Mouse (Mus musculus): ENCODE measurements around the gene Cblc. TPM values are rescaled to one million over a fixed set of nuclear protein-coding genes. Genes with fewer than 3 reads are reported as not detected.

Gene Cblc
- polyA plus RNA-seq, 1 experiment = not detected

DNA sequence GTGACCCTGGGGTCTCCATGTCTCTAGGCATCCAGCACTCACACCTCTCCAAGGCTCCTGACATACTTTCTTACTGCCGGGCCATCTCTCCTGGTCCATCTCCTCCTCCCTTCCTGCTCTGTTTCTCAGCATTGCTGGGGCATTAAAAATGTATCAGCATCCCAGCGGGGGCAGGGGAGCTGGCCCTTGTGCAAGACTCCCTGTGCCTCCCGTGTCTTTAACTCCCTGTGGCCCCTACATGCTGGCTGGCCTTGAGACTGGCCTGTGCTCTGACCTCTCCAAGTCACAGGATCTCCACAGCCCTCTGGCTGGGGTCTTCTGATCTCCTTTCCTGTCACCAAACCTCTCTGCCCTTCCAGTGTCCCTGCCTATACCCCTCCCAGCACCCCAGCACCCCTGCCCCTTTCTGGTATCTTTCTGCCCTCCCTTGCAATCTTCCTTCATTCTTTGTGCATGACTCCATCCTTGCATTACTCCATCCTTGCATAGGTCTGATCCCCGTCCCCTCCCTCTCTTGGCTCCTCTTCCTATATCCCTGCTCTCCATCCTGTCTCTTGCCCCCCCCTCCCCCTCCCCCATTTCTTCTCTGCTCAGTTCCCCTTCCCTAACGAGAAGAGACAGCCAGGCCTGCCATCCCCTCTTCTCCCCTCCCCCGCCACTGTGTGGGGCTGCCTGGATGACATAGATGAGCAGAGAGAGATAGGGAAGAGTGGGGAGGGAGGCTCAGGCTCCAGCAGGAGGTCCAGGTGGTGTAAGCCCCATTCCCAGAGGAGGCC lies 50.0 kb downstream of the Cblc start:
- Histone ChIP-seq H3ac (ENCODE audit: control insufficient read depth, insufficient read length, low read depth) (no peak overlapping the region), H3K4me3 (ENCODE audit: insufficient read depth, poor library complexity, severe bottlenecking) (no peak overlapping the region)
- TF ChIP-seq USF1 (IDR thresholded peaks at IDR 0.05; ENCODE audit: low read depth) (no peak), FOSL1 (IDR thresholded peaks at IDR 0.05; ENCODE audit: insufficient read depth, low read length, poor library complexity, severe bottlenecking) (no peak), MAX (IDR thresholded peaks at IDR 0.05) (no peak), CEBPB (IDR thresholded peaks at IDR 0.05; ENCODE audit: low read depth) (no peak), MYOD1 (IDR thresholded peaks at IDR 0.05; ENCODE audit: control insufficient read depth, insufficient read length, low read depth) (no peak), MYOG (IDR thresholded peaks at IDR 0.05; ENCODE audit: control insufficient read depth, extremely low read depth, insufficient read length) (no peak), CTCF (IDR thresholded peaks at IDR 0.05; ENCODE audit: control insufficient read depth, insufficient read depth, insufficient read length) (no peak)

DNA sequence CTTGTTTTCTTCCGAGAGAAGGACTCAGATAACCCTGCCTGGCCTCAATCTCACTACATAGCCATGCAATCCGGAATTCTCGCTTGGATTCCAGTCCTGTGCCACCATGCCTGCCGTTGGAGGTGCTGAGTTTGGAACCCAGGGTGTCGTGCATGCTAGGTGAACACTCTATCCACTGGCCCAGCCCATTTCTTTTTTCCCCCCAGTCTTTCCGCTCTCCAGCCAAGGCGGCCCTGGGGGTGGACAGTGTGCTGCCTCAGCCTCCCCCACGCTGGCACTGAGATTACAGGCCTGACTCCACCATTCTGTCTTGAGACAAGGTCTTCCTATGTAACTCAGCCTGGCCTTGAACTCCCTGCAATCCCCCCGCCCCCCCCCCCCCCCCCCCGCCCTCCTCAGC lies 50.6 kb downstream of the Cblc start:
- no peaks in the 10 kb centered on the region for H3K36me3 ChIP-seq (ENCODE audit: control insufficient read depth, insufficient read depth)
- H3K4me3 ChIP-seq (ENCODE audit: insufficient read depth, poor library complexity, severe bottlenecking) = no peak overlapping the region
- no peaks in the 10 kb centered on the region for H3K79me2 ChIP-seq (ENCODE audit: control insufficient read depth, insufficient read depth)
- TF ChIP-seq FOSL1 (IDR thresholded peaks at IDR 0.05; ENCODE audit: insufficient read depth, low read length, poor library complexity, severe bottlenecking) (no peak), MYOD1 (IDR thresholded peaks at IDR 0.05; ENCODE audit: control insufficient read depth, insufficient read length, low read depth) (no peak), USF1 (IDR thresholded peaks at IDR 0.05; ENCODE audit: low read depth) (no peak), CTCF (IDR thresholded peaks at IDR 0.05; ENCODE audit: control insufficient read depth, insufficient read depth, insufficient read length) (no peak), MAX (IDR thresholded peaks at IDR 0.05) (no peak), CEBPB (IDR thresholded peaks at IDR 0.05; ENCODE audit: low read depth) (no peak), MYOG (IDR thresholded peaks at IDR 0.05; ENCODE audit: control insufficient read depth, extremely low read depth, insufficient read length) (no peak)
- H3K79me3 ChIP-seq (ENCODE audit: low read depth) = no peaks in the 10 kb centered on the region
- H3K27me3 ChIP-seq (ENCODE audit: control insufficient read depth, insufficient read depth, insufficient read length) = no peaks in the 10 kb centered on the region
- no peak overlapping the region for H3ac ChIP-seq (ENCODE audit: control insufficient read depth, insufficient read length, low read depth)

More for the DNA sequence above, 50.0 kb downstream of the Cblc start:
- H3K79me2 ChIP-seq (ENCODE audit: control insufficient read depth, insufficient read depth) = no peaks in the 10 kb centered on the region
- H3K36me3 ChIP-seq (ENCODE audit: control insufficient read depth, insufficient read depth) = no peaks in the 10 kb centered on the region
- H3K27me3 ChIP-seq (ENCODE audit: control insufficient read depth, insufficient read depth, insufficient read length) = no peaks in the 10 kb centered on the region
- H3K79me3 ChIP-seq (ENCODE audit: low read depth) = no peaks in the 10 kb centered on the region

DNA sequence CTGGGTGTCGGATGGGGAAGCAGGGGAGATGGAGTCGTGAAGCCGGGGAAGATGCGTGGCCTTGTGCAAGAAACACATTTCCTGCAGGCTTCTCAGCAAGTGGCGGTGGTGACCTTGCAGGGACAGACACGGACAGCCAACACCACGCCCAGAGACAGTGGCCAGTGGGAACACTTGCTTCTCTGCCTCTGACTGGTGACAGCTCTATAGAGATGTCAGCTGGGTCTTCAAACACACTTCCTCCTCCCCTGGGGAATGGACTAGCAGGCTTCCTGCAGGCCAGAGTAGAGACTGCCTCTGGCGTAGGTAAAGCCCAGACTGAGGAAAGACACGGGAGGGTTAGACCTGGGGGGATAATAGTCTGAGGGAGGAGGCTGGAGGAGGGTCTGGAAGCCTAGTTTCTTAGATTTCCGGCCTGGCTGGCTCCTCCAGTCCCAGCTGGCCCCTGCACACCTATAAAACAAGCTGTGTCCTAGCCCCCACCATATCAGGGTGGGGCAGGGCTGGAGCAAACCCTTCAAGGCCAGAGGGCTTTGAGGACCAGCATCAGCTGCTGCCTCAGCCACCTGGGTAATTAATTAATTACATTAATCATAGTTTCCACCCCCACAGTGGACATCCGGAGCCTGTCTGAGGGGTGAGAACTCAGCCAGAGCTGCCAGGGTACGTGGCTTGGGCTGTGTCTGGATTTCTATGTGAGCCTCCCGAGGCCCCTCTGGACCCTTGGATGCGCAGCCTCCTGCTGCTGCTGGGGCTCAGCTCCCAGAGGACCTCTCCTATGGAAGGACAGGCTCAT lies 51.8 kb downstream of the Cblc start:
- H3K4me3 ChIP-seq (ENCODE audit: insufficient read depth, poor library complexity, severe bottlenecking) = no peak overlapping the region

DNA sequence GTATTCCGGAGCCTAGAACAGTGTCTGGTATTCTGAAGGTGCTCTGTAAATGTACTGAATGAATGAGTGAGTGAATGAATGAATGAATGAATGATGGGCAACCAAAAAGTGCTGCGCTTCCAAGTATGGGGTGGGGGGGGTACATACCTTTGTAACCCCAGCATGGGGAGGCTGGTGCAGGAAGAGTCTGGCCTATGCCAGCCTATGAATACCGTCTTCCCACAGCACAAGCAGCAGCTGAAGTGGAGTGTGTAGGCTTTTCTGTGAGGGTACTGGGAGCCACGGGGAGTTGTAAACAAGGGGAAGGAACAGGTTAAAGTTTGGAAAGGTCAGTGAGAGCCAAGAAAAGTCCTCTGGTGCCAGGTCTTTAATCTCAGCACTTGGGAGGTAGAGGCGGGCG lies 52.8 kb downstream of the Cblc start:
- no peaks in the 10 kb centered on the region for H3K36me3 ChIP-seq (ENCODE audit: control insufficient read depth, insufficient read depth)
- no peaks in the 10 kb centered on the region for H3K79me3 ChIP-seq (ENCODE audit: low read depth)
- H3K27me3 ChIP-seq (ENCODE audit: control insufficient read depth, insufficient read depth, insufficient read length) = no peaks in the 10 kb centered on the region
- TF ChIP-seq USF1 (IDR thresholded peaks at IDR 0.05; ENCODE audit: low read depth) (no peak), MYOD1 (IDR thresholded peaks at IDR 0.05; ENCODE audit: control insufficient read depth, insufficient read length, low read depth) (no peak), FOSL1 (IDR thresholded peaks at IDR 0.05; ENCODE audit: insufficient read depth, low read length, poor library complexity, severe bottlenecking) (no peak), MAX (IDR thresholded peaks at IDR 0.05) (no peak), CEBPB (IDR thresholded peaks at IDR 0.05; ENCODE audit: low read depth) (no peak), CTCF (IDR thresholded peaks at IDR 0.05; ENCODE audit: control insufficient read depth, insufficient read depth, insufficient read length) (no peak), MYOG (IDR thresholded peaks at IDR 0.05; ENCODE audit: control insufficient read depth, extremely low read depth, insufficient read length) (no peak)
- no peak overlapping the region for H3ac ChIP-seq (ENCODE audit: control insufficient read depth, insufficient read length, low read depth)
- H3K4me3 ChIP-seq (ENCODE audit: insufficient read depth, poor library complexity, severe bottlenecking) = no peak overlapping the region
- no peaks in the 10 kb centered on the region for H3K79me2 ChIP-seq (ENCODE audit: control insufficient read depth, insufficient read depth)

More for the DNA sequence above, 51.8 kb downstream of the Cblc start:
- Histone ChIP-seq H3ac (ENCODE audit: control insufficient read depth, insufficient read length, low read depth) (no peak overlapping the region), H3K27me3 (ENCODE audit: control insufficient read depth, insufficient read depth, insufficient read length) (no peaks in the 10 kb centered on the region), H3K79me2 (ENCODE audit: control insufficient read depth, insufficient read depth) (no peaks in the 10 kb centered on the region), H3K79me3 (ENCODE audit: low read depth) (no peaks in the 10 kb centered on the region), H3K36me3 (ENCODE audit: control insufficient read depth, insufficient read depth) (no peaks in the 10 kb centered on the region)
- TF ChIP-seq MYOD1 (IDR thresholded peaks at IDR 0.05; ENCODE audit: control insufficient read depth, insufficient read length, low read depth) (no peak), FOSL1 (IDR thresholded peaks at IDR 0.05; ENCODE audit: insufficient read depth, low read length, poor library complexity, severe bottlenecking) (no peak), CEBPB (IDR thresholded peaks at IDR 0.05; ENCODE audit: low read depth) (no peak), MYOG (IDR thresholded peaks at IDR 0.05; ENCODE audit: control insufficient read depth, extremely low read depth, insufficient read length) (no peak), CTCF (IDR thresholded peaks at IDR 0.05; ENCODE audit: control insufficient read depth, insufficient read depth, insufficient read length) (no peak)

DNA sequence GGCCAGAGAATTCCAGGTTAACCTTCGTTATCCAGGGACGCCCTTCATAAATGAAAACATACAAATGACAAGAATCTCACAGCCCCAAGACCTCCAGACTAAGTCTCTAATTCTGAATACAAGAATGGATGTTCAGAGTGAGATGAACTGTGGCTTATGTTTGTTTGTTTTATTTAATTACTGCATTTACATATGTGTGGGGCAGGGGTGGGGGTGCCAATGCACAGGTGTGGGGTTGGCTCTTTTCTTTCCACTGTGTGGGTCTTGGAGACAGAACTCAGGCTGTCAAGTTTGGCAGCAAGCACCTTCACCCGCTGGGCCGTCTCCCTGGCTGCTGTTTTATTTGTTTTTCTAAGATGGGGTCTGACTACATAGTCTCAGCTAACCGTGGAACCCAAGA lies 54.1 kb downstream of the Cblc start:
- Histone ChIP-seq H3K4me3 (ENCODE audit: insufficient read depth, poor library complexity, severe bottlenecking) (no peak overlapping the region), H3K36me3 (ENCODE audit: control insufficient read depth, insufficient read depth) (no peaks in the 10 kb centered on the region), H3K79me3 (ENCODE audit: low read depth) (no peaks in the 10 kb centered on the region), H3K79me2 (ENCODE audit: control insufficient read depth, insufficient read depth) (no peaks in the 10 kb centered on the region), H3ac (ENCODE audit: control insufficient read depth, insufficient read length, low read depth) (no peak overlapping the region), H3K27me3 (ENCODE audit: control insufficient read depth, insufficient read depth, insufficient read length) (no peaks in the 10 kb centered on the region)
- TF ChIP-seq CEBPB (IDR thresholded peaks at IDR 0.05; ENCODE audit: low read depth) (no peak), MAX (IDR thresholded peaks at IDR 0.05) (no peak), MYOD1 (IDR thresholded peaks at IDR 0.05; ENCODE audit: control insufficient read depth, insufficient read length, low read depth) (no peak), USF1 (IDR thresholded peaks at IDR 0.05; ENCODE audit: low read depth) (no peak), FOSL1 (IDR thresholded peaks at IDR 0.05; ENCODE audit: insufficient read depth, low read length, poor library complexity, severe bottlenecking) (no peak), CTCF (IDR thresholded peaks at IDR 0.05; ENCODE audit: control insufficient read depth, insufficient read depth, insufficient read length) (no peak), MYOG (IDR thresholded peaks at IDR 0.05; ENCODE audit: control insufficient read depth, extremely low read depth, insufficient read length) (no peak)

Measured in C2C12 (cell line).